8 mouse cellular contexts compared by ENCODE assay signal in genomic region chr15:36715745-36716685, GRCm38 (mm10).
DNase-seq lines count a peak whose midpoint lies in the region; TF ChIP-seq lines count a peak whose summit lies in the region.

No protein-coding gene starts in this region.

- 0 out of 2 replicates have a peak, but pooled peaks have one; percentile 4 for TF ChIP-seq POLR2A in cortical plate, adult 2 months (IDR thresholded peaks at IDR 0.05; ENCODE audit: extremely low read depth, insufficient read depth, low read length)

- peak; percentile 82 for DNase-seq in adipocyte (ENCODE audit: low spot score)
- peak; percentile 46 for DNase-seq in gastrocnemius, postnatal 10 days
- DNase-seq in hindlimb bud, embryonic 11.5 days (ENCODE audit: extremely low spot score, low read depth, low spot score): peak; percentile 85
- DNase-seq in left cerebral cortex, adult 18-20 months (ENCODE audit: low spot score in 2 of 2): peak; percentile 69 to 78
- peak; percentile 90 for DNase-seq in lung, postnatal 36 days
- peak; percentile 87 for DNase-seq in retina, embryonic 14.5 days (ENCODE audit: low spot score)
- DNase-seq in thymus, postnatal 4 days: peak; percentile 71

- H3K27ac ChIP-seq in cortical plate, adult 2 months (ENCODE audit: insufficient read depth, low read length): peak overlapping the region; percentile 70

- peaks cover 5% of the 10 kb centered on the region for H3K4me1 ChIP-seq in cortical plate, adult 2 months (ENCODE audit: control insufficient read depth, insufficient read depth, low read length)

- TF ChIP-seq CTCF in cortical plate, adult 2 months (IDR thresholded peaks at IDR 0.05; ENCODE audit: extremely low read depth, insufficient read depth, low read length): peak; percentile 65

- H3K4me3 ChIP-seq in cortical plate, adult 2 months (ENCODE audit: insufficient read depth, low read length): peak overlapping the region; percentile 3; the same call in 1 of the 2 replicates

Comparison
In these comparisons a context has a peak if more than half of its experiments do, and no peak if none do; other contexts are left out.
1. Peak in every context shown above with its lines: DNase-seq, H3K4me3 ChIP-seq and H3K27ac ChIP-seq.